Mouse (Mus musculus): ENCODE measurements around the gene Capn10. TPM values are rescaled to one million over a fixed set of nuclear protein-coding genes. Genes with fewer than 3 reads are reported as not detected.

Gene Capn10
- total RNA-seq, 2 experiments from 2014 or later: 5.6 to 7.2 TPM

GRCm38 (mm10) chr1:92976141-92976566 is 42.0 kb downstream of the Capn10 start:
- DNase-seq: peak; percentile 49 to 57

GRCm38 (mm10) chr1:92978645-92979044 is 44.5 kb downstream of the Capn10 start:
- no peak for DNase-seq

- peak in 1 of 2 experiments; percentile 17 for DNase-seq
Observed at GRCm38 (mm10) chr1:92979073-92979602, 45.0 kb downstream of the Capn10 start.

- DNase-seq: peak; percentile 81 to 93
Observed at GRCm38 (mm10) chr1:92981056-92981845, 47.1 kb downstream of the Capn10 start.

- no peak for DNase-seq
Observed at GRCm38 (mm10) chr1:92982931-92983605, 48.9 kb downstream of the Capn10 start.

GRCm38 (mm10) chr1:92984999-92985398 is 50.8 kb downstream of the Capn10 start:
- DNase-seq: no peak

- no peak for DNase-seq
Observed at GRCm38 (mm10) chr1:92988894-92989293, 54.7 kb downstream of the Capn10 start.

GRCm38 (mm10) chr1:92989891-92990290 is 55.7 kb downstream of the Capn10 start:
- no peak for DNase-seq

- no peak for DNase-seq
Observed at GRCm38 (mm10) chr1:92992214-92992855, 58.2 kb downstream of the Capn10 start.

- DNase-seq: no peak
Observed at GRCm38 (mm10) chr1:92992880-92993279, 58.7 kb downstream of the Capn10 start.

Other genes with a start within 250 kb of the Capn10 start
- gene Gpc1, start 102.7 kb upstream of the Capn10 start, total RNA-seq (2021): 100 to 1,000 TPM; 467 to 480 TPM
- gene Ankmy1, start 31.5 kb upstream of the Capn10 start, total RNA-seq (2021): not detected
- 10 to 100 TPM; 16.9 to 18.5 TPM for gene Dusp28, start 27.4 kb upstream of the Capn10 start, total RNA-seq (2021)
- 10 to 100 TPM; 69.4 to 69.9 TPM for gene Rnpepl1, start 23.6 kb upstream of the Capn10 start, total RNA-seq (2021)
- gene Gpr35, start 16.5 kb downstream of the Capn10 start, total RNA-seq (2021): under 1 TPM; 0.59 to 0.62 TPM
- gene Aqp12, start 72.0 kb downstream of the Capn10 start, total RNA-seq (2021): not detected
- gene Kif1a, start 167.6 kb downstream of the Capn10 start, total RNA-seq (2021): 1 to 10 TPM; 1.2 to 1.8 TPM
- gene Agxt, start 200.9 kb downstream of the Capn10 start, total RNA-seq (2021): not detected
- under 1 TPM in 1 of 2 experiments, not detected in 1; 0.28 TPM for gene 2310007B03Rik, start 226.6 kb downstream of the Capn10 start, total RNA-seq (2021)
- under 1 TPM; 0.05 to 0.12 TPM for gene Crocc2, start 234.3 kb downstream of the Capn10 start, total RNA-seq (2021)

Measured in heart, adult 18-20 months (tissue).